Mouse (Mus musculus) stomach, embryonic 15.5 days (tissue): ENCODE data around the gene Smarcd3. TPM values are rescaled to one million over a fixed set of nuclear protein-coding genes. Genes with fewer than 3 reads are reported as not detected.

ENCODE experiments used
- ATAC-seq: fragments of 200-750 bp; cut with Nextera tagmentation; 2 replicates; pipeline ENCODE4 v1.8.0; 2017; ENCODE audit warnings: low read depth, moderate number of reproducible peaks, moderate TSS enrichment; ENCODE audit not compliant: insufficient read depth, low FRiP score
- H3K27ac ChIP-seq: fragments of 300-500 bp; sonication (generic); 2 replicates; pipeline ENCODE4 v1.5.1; 2015; ENCODE audit warnings: mild to moderate bottlenecking, inconsistent platforms
- H3K27me3 ChIP-seq: fragments of 300-500 bp; sonication (generic); replicated peaks from 2 replicates; pipeline ENCODE4 v1.6.1; 2015; ENCODE audit warnings: inconsistent platforms
- H3K36me3 ChIP-seq: fragments of 300-500 bp; sonication (generic); 2 replicates; pipeline ENCODE4 v1.6.1; 2015; ENCODE audit warnings: inconsistent platforms
- H3K4me1 ChIP-seq: fragments of 300-500 bp; sonication (generic); 2 replicates; pipeline ENCODE4 v1.6.1; 2015; ENCODE audit warnings: inconsistent platforms
- H3K4me2 ChIP-seq: fragments of 300-500 bp; sonication (generic); 2 replicates; pipeline ENCODE4 v1.6.1; 2015; ENCODE audit warnings: mild to moderate bottlenecking, inconsistent platforms
- H3K4me3 ChIP-seq: fragments of 300-500 bp; sonication (generic); replicated peaks from 2 replicates; pipeline ENCODE4 v1.5.1; 2015; ENCODE audit warnings: inconsistent platforms
- H3K9ac ChIP-seq: fragments of 300-500 bp; sonication (generic); 2 replicates; pipeline ENCODE4 v1.6.1; 2015; ENCODE audit warnings: inconsistent platforms
- H3K9me3 ChIP-seq: fragments of 300-500 bp; sonication (generic); 2 replicates; pipeline ENCODE4 v1.6.1; 2016; ENCODE audit warnings: inconsistent platforms
- WGBS: fragments of 180-500 bp; shearing (Covaris S2); methylation state at CpG from one replicate; pipeline ENCODE4 v1.1.7; 2015; 5-methylcytosine and 5-hydroxymethylcytosine counted together
- polyA plus RNA-seq: library from polyadenylated mRNA; unstranded; fragments of >200 nt; fragmentation: Nextera tagmentation; extraction: Ambion mirVana; gene quantifications from 2 replicates; pipeline ENCODE4 v1.2.1, GENCODE M21; 2015

Gene Smarcd3
- polyA plus RNA-seq = 22.2 and 25.1 TPM in 2 replicates

DNA sequence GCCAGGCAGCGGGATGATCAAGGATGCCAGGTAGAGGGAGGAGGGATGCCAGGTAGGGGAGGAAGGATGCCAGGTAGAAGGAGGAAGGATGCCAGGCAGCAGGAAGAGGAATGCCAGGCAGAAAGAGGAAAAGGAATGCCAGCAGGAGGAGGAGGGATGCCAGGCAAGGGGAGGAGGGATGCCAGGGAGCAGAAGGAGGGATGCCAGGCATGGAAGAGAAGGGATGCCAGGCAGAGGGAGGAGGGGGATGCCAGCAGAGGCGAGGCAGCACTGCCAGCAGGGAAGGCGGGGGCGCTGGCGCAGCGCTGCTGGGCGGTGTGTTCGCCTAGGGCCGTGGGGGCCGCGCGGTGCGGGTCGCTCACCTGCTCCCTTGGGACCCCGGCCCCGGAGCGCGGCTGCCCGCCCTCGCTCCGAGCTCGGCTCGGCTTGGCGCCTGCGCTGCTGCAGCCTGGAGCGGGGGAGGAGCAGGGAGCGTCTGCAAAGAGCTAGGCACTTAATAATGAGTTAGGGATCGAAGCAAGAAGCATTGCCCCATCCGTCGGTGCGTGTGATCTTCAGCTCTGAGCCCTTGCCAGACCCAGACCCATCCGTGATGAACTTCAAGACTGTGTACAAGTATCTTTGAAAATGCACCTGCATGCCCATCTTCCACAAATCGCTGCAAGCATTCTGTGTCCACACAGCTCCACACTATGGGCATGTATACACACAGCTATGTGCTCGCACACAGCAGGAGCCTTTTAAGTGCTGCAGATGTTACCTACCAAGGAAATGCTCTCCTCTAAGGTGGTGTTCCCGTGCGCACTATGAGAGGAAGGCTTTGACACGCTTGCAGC, at the start of gene Smarcd3:
Gene Smarcd3, minus strand, starts transcription at position 426 of the 836 bp plus-strand sequence.
- peaks cover 4% of the 10 kb centered on the region for H3K4me1 ChIP-seq
- H3K4me2 ChIP-seq = peak within 1 kb of the TSS; percentile 69
- WGBS = 3% methylated on average over 35 of the region's 37 CpGs
- peak within 1 kb of the TSS; percentile 46 for H3K4me3 ChIP-seq
- H3K27me3 ChIP-seq = 0 out of 2 replicates have a peak, but pooled peaks cover 12% of the 10 kb centered on the region
- no peaks in the 10 kb centered on the region for H3K36me3 ChIP-seq
- H3K9me3 ChIP-seq = no peaks in the 10 kb centered on the region
- ATAC-seq = peak; percentile 53; the same call in 1 of the 2 replicates
- peak within 1 kb of the TSS; percentile 21; the same call in 1 of the 2 replicates for H3K9ac ChIP-seq
- H3K27ac ChIP-seq = no peak within 1 kb of the TSS

DNA sequence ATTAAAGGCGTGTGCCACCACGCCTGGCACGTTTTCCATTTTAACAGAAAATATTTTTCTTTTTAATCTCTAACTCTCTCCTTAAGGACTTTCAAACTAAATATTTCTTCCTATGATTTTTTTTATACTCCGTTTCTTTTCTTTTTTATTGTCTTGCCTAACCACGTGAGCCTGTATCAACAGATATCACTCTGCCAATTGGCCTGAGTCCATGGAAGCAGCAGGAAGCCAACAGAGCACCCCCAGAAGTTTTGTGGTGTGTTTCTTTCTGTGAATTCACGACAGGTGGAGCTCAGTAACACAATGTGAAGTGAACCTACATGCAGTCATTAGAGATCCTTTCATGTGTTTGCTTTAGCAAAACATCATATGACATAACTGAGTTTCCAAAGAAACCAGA, 37.2 kb upstream of the Smarcd3 start:
- H3K9ac ChIP-seq = no peak overlapping the region
- H3K4me3 ChIP-seq = no peak overlapping the region
- no peaks in the 10 kb centered on the region for H3K36me3 ChIP-seq
- H3K4me1 ChIP-seq = no peaks in the 10 kb centered on the region
- no peak overlapping the region for H3K4me2 ChIP-seq
- H3K27me3 ChIP-seq = no peaks in the 10 kb centered on the region
- H3K27ac ChIP-seq = no peak overlapping the region
- ATAC-seq = no peak
- WGBS = 77% methylated on average over 6 of the region's 6 CpGs
- H3K9me3 ChIP-seq = no peaks in the 10 kb centered on the region

- no peak for ATAC-seq
- Histone ChIP-seq H3K9me3 (no peaks in the 10 kb centered on the region), H3K9ac (no peak overlapping the region), H3K4me2 (no peak overlapping the region), H3K4me3 (no peak overlapping the region), H3K4me1 (no peaks in the 10 kb centered on the region), H3K36me3 (no peaks in the 10 kb centered on the region), H3K27ac (no peak overlapping the region), H3K27me3 (no peaks in the 10 kb centered on the region)
- WGBS = 86% methylated on average over 3 of the region's 4 CpGs
Measured at GRCm38 (mm10) chr5:24659708-24660423, 35.7 kb upstream of the Smarcd3 start.

DNA sequence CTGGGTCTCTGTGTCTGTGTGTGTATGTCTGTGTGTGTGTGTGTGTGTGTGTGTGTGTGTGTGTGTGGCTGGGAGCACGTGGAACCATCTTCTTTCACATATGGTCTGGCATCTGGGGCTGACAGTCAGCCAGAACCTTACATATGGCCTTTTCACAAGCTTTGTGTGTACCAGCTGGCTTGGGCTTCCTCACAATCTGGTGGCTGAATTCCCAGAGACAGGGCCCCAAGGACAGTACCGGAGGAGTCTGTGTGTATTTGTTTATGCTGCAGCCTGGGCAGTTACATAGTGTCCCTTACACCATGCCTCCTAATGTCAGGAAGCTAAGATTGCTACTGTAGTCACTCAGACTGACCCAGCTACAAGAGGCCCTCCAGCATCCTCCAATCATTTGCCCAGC, 32.9 kb upstream of the Smarcd3 start:
- H3K36me3 ChIP-seq = no peaks in the 10 kb centered on the region
- no peak overlapping the region for H3K4me2 ChIP-seq
- H3K4me1 ChIP-seq = no peaks in the 10 kb centered on the region
- no peaks in the 10 kb centered on the region for H3K27me3 ChIP-seq
- no peak overlapping the region for H3K9ac ChIP-seq
- no peak overlapping the region for H3K4me3 ChIP-seq
- no peak for ATAC-seq
- no peak overlapping the region for H3K27ac ChIP-seq
- 29% methylated on average over 2 of the region's 2 CpGs for WGBS
- no peaks in the 10 kb centered on the region for H3K9me3 ChIP-seq

- H3K27ac ChIP-seq = no peak overlapping the region
- H3K27me3 ChIP-seq = no peaks in the 10 kb centered on the region
- no peaks in the 10 kb centered on the region for H3K4me1 ChIP-seq
- H3K9ac ChIP-seq = no peak overlapping the region
- H3K36me3 ChIP-seq = no peaks in the 10 kb centered on the region
- ATAC-seq = no peak
- no peak overlapping the region for H3K4me2 ChIP-seq
- 76% methylated on average over 6 of the region's 6 CpGs for WGBS
- no peaks in the 10 kb centered on the region for H3K9me3 ChIP-seq
- H3K4me3 ChIP-seq = no peak overlapping the region
Measured at GRCm38 (mm10) chr5:24654491-24654890, 30.3 kb upstream of the Smarcd3 start.

DNA sequence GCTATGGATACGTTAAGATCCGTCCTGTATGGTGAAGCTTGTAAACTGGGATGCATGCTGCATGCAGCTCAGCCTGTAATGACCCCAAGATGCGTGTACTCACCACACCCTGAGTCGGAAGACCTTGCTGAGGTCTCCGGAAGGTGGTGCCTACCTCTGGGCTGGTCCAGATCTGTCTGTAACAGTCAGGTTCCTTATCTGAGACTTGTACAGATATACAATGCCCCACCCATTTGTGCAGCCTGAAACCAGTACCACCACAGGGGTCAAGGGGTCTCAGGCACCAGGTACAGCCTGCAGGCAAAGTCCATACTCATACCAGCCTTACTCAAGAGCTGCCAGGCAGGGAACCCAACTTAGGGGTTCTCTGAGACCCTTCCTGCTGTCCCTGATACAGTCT, 28.6 kb upstream of the Smarcd3 start:
- no peaks in the 10 kb centered on the region for H3K4me1 ChIP-seq
- H3K27me3 ChIP-seq = no peaks in the 10 kb centered on the region
- ATAC-seq = 0 out of 2 replicates have a peak, but pooled peaks have one; percentile 35
- no peak overlapping the region for H3K4me2 ChIP-seq
- H3K9me3 ChIP-seq = no peaks in the 10 kb centered on the region
- H3K4me3 ChIP-seq = no peak overlapping the region
- no peak overlapping the region for H3K9ac ChIP-seq
- WGBS = 86% methylated on average over 5 of the region's 5 CpGs
- no peaks in the 10 kb centered on the region for H3K36me3 ChIP-seq
- no peak overlapping the region for H3K27ac ChIP-seq

DNA sequence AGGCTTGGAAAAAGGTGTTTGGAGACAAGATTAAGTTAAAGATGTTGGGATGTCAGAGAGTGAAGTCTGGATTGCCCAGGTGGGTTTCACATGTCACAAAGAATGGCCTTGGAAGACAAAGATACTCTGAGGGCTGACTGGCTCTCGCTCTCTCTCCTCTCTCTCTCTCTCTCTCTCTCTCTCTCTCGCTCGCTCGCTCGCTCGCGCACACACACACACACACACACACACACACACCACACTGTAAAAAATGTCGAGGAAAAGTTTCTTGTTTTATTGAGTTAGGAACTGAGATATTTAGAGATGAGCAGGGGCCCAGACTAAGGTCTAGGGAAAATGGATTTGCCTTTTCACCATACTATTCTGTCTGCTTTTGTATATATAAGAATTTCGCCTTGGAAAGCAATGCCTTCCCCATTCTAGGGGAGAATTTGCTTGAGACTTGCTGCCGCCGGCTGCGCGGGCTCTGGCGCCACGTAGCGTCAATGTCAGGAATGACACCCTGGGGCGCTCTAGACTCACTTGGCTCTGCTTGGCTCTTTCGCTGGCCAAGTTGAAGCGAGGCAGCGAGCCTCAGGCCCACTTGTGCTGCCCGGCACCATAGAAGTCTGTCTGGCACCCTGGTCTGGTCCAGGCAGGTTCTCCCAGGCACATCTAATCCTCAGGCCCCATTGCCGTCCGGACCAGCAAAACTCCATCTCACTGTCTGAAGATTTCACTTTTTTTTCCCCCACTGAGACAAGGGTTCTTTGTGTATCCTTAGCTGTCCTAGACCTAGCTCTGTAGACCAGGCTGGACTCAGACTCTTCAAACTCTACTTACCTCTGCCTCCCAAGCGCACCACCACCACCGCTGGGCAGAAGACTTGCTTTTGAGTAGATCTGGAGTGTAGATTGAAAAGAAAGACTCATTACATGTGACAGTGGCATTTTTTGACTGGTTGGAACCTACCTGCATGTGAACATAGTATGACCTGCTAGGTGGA, 27.8 kb upstream of the Smarcd3 start:
- peak; percentile 63; the same call in 1 of the 2 replicates for ATAC-seq
- H3K4me3 ChIP-seq = no peak overlapping the region
- H3K4me1 ChIP-seq = no peaks in the 10 kb centered on the region
- no peak overlapping the region for H3K27ac ChIP-seq
- H3K9ac ChIP-seq = no peak overlapping the region
- H3K27me3 ChIP-seq = no peaks in the 10 kb centered on the region
- no peak overlapping the region for H3K4me2 ChIP-seq
- 29% methylated on average over 25 of the region's 25 CpGs for WGBS
- no peaks in the 10 kb centered on the region for H3K9me3 ChIP-seq
- no peaks in the 10 kb centered on the region for H3K36me3 ChIP-seq

DNA sequence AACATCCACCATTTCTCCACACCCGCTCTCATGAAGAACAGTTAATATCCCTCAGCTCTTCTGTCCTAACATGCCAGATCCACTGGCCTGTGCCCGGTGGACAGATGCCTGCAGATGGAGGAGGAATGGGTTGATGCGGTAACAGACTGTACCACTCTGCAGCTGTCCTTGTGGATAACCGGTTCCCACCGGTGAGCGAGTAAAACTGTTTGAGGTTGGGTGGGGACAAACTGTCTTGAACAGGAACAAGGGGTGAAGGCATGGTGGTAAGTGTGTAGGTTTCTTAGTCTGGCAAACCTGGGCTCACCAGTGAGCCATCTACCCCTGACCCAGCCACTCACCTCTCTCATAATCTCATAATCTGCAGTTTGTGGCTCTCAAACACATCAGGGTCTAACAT, 27.1 kb upstream of the Smarcd3 start:
- Histone ChIP-seq H3K9me3 (no peaks in the 10 kb centered on the region), H3K4me3 (no peak overlapping the region), H3K27me3 (no peaks in the 10 kb centered on the region), H3K4me2 (no peak overlapping the region), H3K9ac (no peak overlapping the region), H3K27ac (no peak overlapping the region), H3K36me3 (no peaks in the 10 kb centered on the region), H3K4me1 (no peaks in the 10 kb centered on the region)
- ATAC-seq = no peak
- 79% methylated on average over 6 of the region's 6 CpGs for WGBS

DNA sequence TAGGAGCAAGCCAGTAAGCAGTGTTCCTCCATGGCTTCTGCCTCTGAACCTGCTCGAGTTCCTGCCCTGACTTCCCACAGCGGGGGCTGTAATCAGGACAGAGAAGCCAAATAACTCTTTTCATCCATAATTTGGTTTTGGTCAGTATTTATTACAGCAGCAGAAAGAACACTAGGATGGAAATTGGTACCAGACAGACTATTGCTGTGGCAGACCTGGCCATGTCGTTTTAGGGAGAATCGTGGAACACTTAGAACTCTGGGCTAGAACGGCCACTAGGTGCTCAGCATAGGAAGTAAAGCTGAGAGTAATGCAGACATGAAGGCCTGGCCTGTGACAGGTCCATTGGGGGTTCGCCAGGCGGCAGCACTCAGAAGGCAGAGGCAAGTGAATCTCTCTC, 25.5 kb upstream of the Smarcd3 start:
- H3K9ac ChIP-seq = no peak overlapping the region

GRCm38 (mm10) chr5:24649231-24649630, 25.0 kb upstream of the Smarcd3 start:
- Histone ChIP-seq H3K27ac (no peak overlapping the region), H3K9ac (no peak overlapping the region), H3K27me3 (no peaks in the 10 kb centered on the region), H3K9me3 (no peaks in the 10 kb centered on the region), H3K36me3 (no peaks in the 10 kb centered on the region), H3K4me2 (no peak overlapping the region), H3K4me1 (no peaks in the 10 kb centered on the region), H3K4me3 (no peak overlapping the region)
- no peak for ATAC-seq
- WGBS = 63% methylated on average over 4 of the region's 4 CpGs

More for the DNA sequence above, 25.5 kb upstream of the Smarcd3 start:
- H3K27me3 ChIP-seq = no peaks in the 10 kb centered on the region
- 70% methylated on average over 7 of the region's 7 CpGs for WGBS
- no peak overlapping the region for H3K4me2 ChIP-seq
- no peak overlapping the region for H3K27ac ChIP-seq
- H3K4me1 ChIP-seq = no peaks in the 10 kb centered on the region
- no peaks in the 10 kb centered on the region for H3K36me3 ChIP-seq
- H3K9me3 ChIP-seq = no peaks in the 10 kb centered on the region
- no peak overlapping the region for H3K4me3 ChIP-seq
- no peak for ATAC-seq

- Histone ChIP-seq H3K36me3 (no peaks in the 10 kb centered on the region), H3K27ac (no peak overlapping the region), H3K4me1 (no peaks in the 10 kb centered on the region), H3K4me2 (no peak overlapping the region), H3K27me3 (no peaks in the 10 kb centered on the region), H3K4me3 (no peak overlapping the region), H3K9me3 (no peaks in the 10 kb centered on the region), H3K9ac (no peak overlapping the region)
- WGBS = 74% methylated on average over 1 of the region's 1 CpGs
- ATAC-seq = no peak
Measured at GRCm38 (mm10) chr5:24645454-24645853, 21.2 kb upstream of the Smarcd3 start.
